Mouse (Mus musculus): ENCODE data around the gene Scube1. TPM values are rescaled to one million over a fixed set of nuclear protein-coding genes. Genes with fewer than 3 reads are reported as not detected.

The Scube1 gene
- polyA plus RNA-seq, 1 experiment from 2014 or later, result 0.41 TPM

GRCm38 (mm10) chr15:83592260-83593188 lies 132.3 kb downstream of the Scube1 start:
- ATAC-seq, result peak; percentile 66
- peak overlapping the region; percentile 65 for H3K4me3 ChIP-seq (ENCODE audit: low read depth, low read length)

GRCm38 (mm10) chr15:83591758-83592157 lies 133.1 kb downstream of the Scube1 start:
- peak overlapping the region; percentile 99 for H3K27ac ChIP-seq (ENCODE audit: low read depth)
- H3K4me1 ChIP-seq (ENCODE audit: insufficient read depth), result peaks cover 22% of the 10 kb centered on the region
- ATAC-seq (no peak), DNase-seq (no peak)
- H3K4me3 ChIP-seq (ENCODE audit: low read depth, low read length), result peak overlapping the region; percentile 65
- H3K4me2 ChIP-seq (ENCODE audit: low read depth, low read length), result peak overlapping the region; percentile 77
- peaks cover 13% of the 10 kb centered on the region for H3K36me3 ChIP-seq (replicated peaks; ENCODE audit: insufficient read depth, low read length)
- H3K9ac ChIP-seq (replicated peaks), result peak overlapping the region; percentile 78
- H3K9me3 ChIP-seq (ENCODE audit: low read length), result no peaks in the 10 kb centered on the region
- no peaks in the 10 kb centered on the region for H3K27me3 ChIP-seq (ENCODE audit: insufficient read depth, low read length)
- WGBS (ENCODE audit: insufficient replicate concordance), result 68% methylated on average over 6 of the region's 6 CpGs
- TF ChIP-seq CTCF (IDR thresholded peaks at IDR 0.05; ENCODE audit: low read depth), result no peak
- no peak for TF ChIP-seq EP300 (IDR thresholded peaks at IDR 0.05; ENCODE audit: low read depth)

More at GRCm38 (mm10) chr15:83592260-83593188, 132.3 kb downstream of the Scube1 start:
- TF ChIP-seq EP300 (IDR thresholded peaks at IDR 0.05; ENCODE audit: low read depth) (peak; percentile 61), CTCF (IDR thresholded peaks at IDR 0.05; ENCODE audit: low read depth) (no peak)
- Histone ChIP-seq H3K9me3 (ENCODE audit: low read length) (no peaks in the 10 kb centered on the region), H3K27ac (ENCODE audit: low read depth) (peak overlapping the region; percentile 99), H3K36me3 (replicated peaks; ENCODE audit: insufficient read depth, low read length) (peaks cover 7% of the 10 kb centered on the region; the same call in 1 of the 2 replicates), H3K4me2 (ENCODE audit: low read depth, low read length) (peak overlapping the region; percentile 77), H3K27me3 (ENCODE audit: insufficient read depth, low read length) (no peaks in the 10 kb centered on the region), H3K4me1 (ENCODE audit: insufficient read depth) (peaks cover 22% of the 10 kb centered on the region), H3K9ac (replicated peaks) (peak overlapping the region; percentile 78)
- 40% methylated on average over 8 of the region's 8 CpGs for WGBS (ENCODE audit: insufficient replicate concordance)
- peak; percentile 50 for DNase-seq

- 87% methylated on average over 4 of the region's 4 CpGs for WGBS (ENCODE audit: insufficient replicate concordance)
- peaks cover 5% of the 10 kb centered on the region; the same call in 1 of the 2 replicates for H3K9me3 ChIP-seq (ENCODE audit: low read length)
- no peak overlapping the region for H3K9ac ChIP-seq (replicated peaks)
- H3K36me3 ChIP-seq (replicated peaks; ENCODE audit: insufficient read depth, low read length), result peaks cover 22% of the 10 kb centered on the region
- no peak overlapping the region; the same call in 1 of the 2 replicates for H3K27ac ChIP-seq (ENCODE audit: low read depth)
- no peak overlapping the region for H3K4me3 ChIP-seq (ENCODE audit: low read depth, low read length)
- 0 out of 2 replicates have a peak overlapping the region, but pooled peaks have one; percentile 77 for H3K4me2 ChIP-seq (ENCODE audit: low read depth, low read length)
- TF ChIP-seq EP300 (IDR thresholded peaks at IDR 0.05; ENCODE audit: low read depth), result no peak
- no peak for TF ChIP-seq CTCF (IDR thresholded peaks at IDR 0.05; ENCODE audit: low read depth)
- ATAC-seq (no peak), DNase-seq (no peak)
- peaks cover 22% of the 10 kb centered on the region for H3K4me1 ChIP-seq (ENCODE audit: insufficient read depth)
- H3K27me3 ChIP-seq (ENCODE audit: insufficient read depth, low read length), result no peaks in the 10 kb centered on the region
These were observed 134.0 kb downstream of the Scube1 start for GRCm38 (mm10) chr15:83590841-83591240.

GRCm38 (mm10) chr15:83584741-83585220 lies 140.0 kb downstream of the Scube1 start:
- H3K27ac ChIP-seq (ENCODE audit: low read depth), result no peak overlapping the region
- no peak for TF ChIP-seq EP300 (IDR thresholded peaks at IDR 0.05; ENCODE audit: low read depth)
- WGBS (ENCODE audit: insufficient replicate concordance), result 86% methylated on average over 6 of the region's 6 CpGs
- ATAC-seq, result no peak
- 0 out of 2 replicates have a peak, but pooled peaks cover 2% of the 10 kb centered on the region for H3K4me1 ChIP-seq (ENCODE audit: insufficient read depth)
- no peak for DNase-seq
- H3K4me2 ChIP-seq (ENCODE audit: low read depth, low read length), result no peak overlapping the region
- no peaks in the 10 kb centered on the region for H3K27me3 ChIP-seq (ENCODE audit: insufficient read depth, low read length)
- H3K9ac ChIP-seq (replicated peaks), result no peak overlapping the region
- H3K36me3 ChIP-seq (replicated peaks; ENCODE audit: insufficient read depth, low read length), result peaks cover 68% of the 10 kb centered on the region
- no peak overlapping the region for H3K4me3 ChIP-seq (ENCODE audit: low read depth, low read length)
- peaks cover 6% of the 10 kb centered on the region; the same call in 1 of the 2 replicates for H3K9me3 ChIP-seq (ENCODE audit: low read length)

- DNase-seq (peak; percentile 73), ATAC-seq (peak; percentile 79)
- 0 out of 2 replicates have a peak, but pooled peaks cover 2% of the 10 kb centered on the region for H3K4me1 ChIP-seq (ENCODE audit: insufficient read depth)
- no peak overlapping the region for H3K27ac ChIP-seq (ENCODE audit: low read depth)
- TF ChIP-seq CTCF (IDR thresholded peaks at IDR 0.05; ENCODE audit: low read depth) (peak; percentile 83), EP300 (IDR thresholded peaks at IDR 0.05; ENCODE audit: low read depth) (no peak)
- WGBS (ENCODE audit: insufficient replicate concordance), result 63% methylated on average over 8 of the region's 8 CpGs
- H3K4me3 ChIP-seq (ENCODE audit: low read depth, low read length), result no peak overlapping the region
- H3K27me3 ChIP-seq (ENCODE audit: insufficient read depth, low read length), result no peaks in the 10 kb centered on the region
- peak overlapping the region; percentile 24 for H3K4me2 ChIP-seq (ENCODE audit: low read depth, low read length)
- H3K9ac ChIP-seq (replicated peaks), result no peak overlapping the region
- peaks cover 75% of the 10 kb centered on the region for H3K36me3 ChIP-seq (replicated peaks; ENCODE audit: insufficient read depth, low read length)
- H3K9me3 ChIP-seq (ENCODE audit: low read length), result peaks cover 6% of the 10 kb centered on the region; the same call in 1 of the 2 replicates
These were observed 141.2 kb downstream of the Scube1 start for GRCm38 (mm10) chr15:83583419-83584156.

Data from liver, postnatal 0 days (tissue).